Mouse (Mus musculus) ES-CJ7 (cell line): ENCODE data around the gene Fastkd5.
"Not testable (repeated sequence)": the region's sequence is repeated elsewhere in the genome, so short reads cannot be mapped to it uniquely, and the experiment has no call there.

Experiments
- DNase-seq: peaks from one replicate; pipeline ENCODE4 v3.0.0; 2011; ENCODE audit warnings: low read depth, low spot score

Fastkd5 gene

DNA sequence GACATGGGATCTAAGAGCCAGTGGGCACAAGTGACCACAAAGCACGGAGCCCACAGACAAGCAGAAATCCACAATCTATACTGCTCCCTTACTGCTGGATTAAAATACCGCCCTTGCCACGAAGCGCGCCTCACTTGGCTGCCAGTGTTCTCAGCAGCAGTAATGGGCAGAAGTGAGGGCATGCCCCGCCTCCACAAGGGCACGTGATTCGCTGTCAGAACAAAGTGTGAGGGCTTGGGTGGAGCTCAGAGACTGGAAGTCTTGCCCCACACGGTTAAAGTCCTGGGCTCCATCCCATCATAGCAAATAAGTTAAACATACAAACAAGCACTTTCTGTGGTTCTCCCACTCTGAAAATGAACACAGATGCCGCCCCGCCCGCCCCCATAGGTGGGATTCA lies 52.2 kb downstream of the Fastkd5 start:
- DNase-seq, result peak; percentile 43

DNA sequence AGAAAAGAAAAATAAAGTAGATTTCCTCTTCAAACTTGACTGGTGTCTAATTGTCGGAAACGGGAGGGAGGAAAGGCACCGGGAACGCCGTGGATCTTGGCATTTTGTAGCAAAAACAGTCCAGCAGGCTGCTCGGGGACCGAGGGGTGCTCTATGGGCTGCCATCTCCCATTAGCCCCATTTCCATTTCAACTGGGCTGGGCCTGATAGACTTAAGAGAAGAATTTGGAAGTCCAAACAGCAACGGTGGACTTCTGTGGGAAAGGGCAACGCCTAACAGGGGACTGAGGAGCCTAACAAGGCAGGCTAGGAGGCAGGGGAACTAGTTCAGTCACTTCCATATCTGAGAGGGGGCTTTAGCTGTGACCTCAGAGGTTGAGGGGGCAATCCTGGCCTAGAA lies 52.8 kb downstream of the Fastkd5 start:
- no peak for DNase-seq

DNA sequence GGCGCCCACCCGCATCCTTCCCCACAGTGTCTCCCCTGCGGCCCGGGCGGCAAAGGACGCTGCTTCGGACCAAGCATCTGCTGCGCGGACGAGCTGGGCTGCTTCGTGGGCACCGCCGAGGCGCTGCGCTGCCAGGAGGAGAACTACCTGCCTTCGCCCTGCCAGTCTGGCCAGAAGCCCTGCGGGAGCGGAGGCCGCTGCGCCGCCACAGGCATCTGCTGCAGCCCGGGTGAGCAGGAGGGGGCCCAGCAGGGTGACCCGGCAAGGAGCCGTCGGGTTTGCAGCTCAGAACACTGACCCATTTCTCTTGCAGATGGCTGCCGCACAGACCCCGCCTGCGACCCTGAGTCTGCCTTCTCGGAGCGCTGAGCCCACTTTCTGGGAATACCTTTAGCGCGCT lies 53.3 kb downstream of the Fastkd5 start:
- not testable (repeated sequence) for DNase-seq

DNA sequence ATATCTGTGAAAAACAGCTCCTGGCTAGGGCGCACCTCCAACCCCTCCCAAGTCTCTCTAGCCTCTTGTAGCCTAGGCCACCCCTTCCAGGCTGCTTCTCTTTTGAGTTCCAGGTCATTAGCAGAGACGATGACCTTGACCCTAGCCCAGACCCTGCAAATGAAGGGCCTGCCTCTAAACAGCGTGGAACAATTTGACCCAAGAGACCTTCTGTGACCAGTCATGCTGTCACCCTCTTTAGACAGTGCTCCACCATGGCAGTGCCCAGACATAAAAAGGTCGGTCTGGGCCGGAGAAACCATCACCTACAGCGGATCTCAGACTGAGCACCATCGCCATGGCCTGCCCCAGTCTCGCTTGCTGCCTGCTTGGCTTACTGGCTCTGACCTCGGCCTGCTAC lies 54.0 kb downstream of the Fastkd5 start, which contains the start of gene Oxt:
Gene Oxt (plus strand): TSS at position 301 of the 400 bp plus-strand sequence.
- no peak for DNase-seq

DNA sequence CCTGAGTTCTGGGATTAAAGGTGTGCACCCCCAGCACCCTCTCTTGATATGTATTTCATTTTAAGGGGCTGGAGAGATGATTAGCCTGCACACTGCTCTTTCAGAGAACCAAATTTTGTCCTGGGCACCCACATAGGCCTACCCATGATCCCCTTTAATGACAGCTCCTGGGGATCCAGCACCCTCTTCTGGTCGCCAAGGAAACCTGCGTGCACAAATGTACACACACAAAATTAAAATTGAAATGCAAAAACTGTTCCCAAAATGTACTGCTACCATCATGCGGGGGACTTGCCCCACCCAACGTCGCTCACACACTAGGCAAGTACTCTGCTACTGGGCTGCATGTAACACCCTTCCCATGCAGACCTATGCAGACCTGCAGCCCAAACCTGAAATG lies 54.9 kb downstream of the Fastkd5 start:
- DNase-seq, result no peak

DNA sequence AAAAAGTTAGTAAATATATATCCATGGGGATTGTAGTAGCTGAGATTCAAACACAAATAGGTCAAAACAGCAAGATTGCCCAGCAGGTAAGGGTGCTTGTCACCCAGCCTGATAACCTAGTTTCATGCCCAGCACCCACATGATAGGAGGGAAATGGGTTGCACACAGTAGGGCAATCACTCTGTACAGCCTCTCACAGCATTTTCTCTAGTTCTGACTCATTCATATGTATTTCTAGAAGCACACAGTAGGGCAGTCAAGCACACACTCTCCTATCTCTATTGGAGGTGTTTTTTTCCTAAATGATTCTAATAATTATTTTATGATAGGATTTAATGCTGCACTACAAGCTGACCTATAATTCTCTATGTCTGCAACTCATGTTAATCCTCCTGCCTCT lies 59.9 kb downstream of the Fastkd5 start:
- DNase-seq, result no peak

DNA sequence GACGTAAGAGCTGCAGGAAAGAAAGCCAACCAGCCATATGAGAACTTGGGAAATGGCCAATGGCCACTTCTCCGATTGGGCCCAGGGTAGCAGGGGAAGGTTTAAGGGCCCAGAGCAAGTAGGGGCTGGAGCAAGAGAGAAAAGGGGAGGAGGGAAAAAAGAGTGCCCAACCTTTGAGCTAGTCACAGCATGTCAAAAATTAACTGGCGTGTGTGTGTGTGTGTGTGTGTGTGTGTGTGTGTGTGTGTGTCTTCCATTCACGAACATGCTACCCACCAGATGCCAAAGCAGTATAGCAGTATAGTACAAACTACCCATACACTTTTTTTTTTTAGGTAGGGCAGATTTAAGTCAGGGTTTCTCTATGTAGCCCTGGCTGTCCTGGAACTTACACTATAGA lies 60.9 kb downstream of the Fastkd5 start:
- no peak for DNase-seq

DNA sequence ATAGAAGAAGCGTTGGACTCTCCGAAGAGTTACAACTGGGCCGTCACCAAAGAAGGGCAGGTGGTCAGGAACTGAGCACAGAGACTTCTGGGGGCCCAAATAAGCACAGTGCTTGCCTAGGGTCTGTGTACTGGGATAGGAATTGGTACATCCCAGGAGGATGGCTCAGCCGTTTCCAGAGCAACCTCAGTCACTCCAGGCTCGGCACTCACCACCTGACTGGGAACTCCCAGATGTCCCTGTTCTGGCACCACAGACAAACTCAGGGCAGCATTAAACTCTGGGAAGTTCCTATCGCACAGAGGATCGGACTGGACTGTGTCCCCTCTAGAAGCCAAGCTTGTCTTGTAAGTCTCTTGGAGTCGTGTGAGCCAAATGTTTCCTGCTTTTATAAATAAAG lies 64.8 kb downstream of the Fastkd5 start:
- no peak for DNase-seq

DNA sequence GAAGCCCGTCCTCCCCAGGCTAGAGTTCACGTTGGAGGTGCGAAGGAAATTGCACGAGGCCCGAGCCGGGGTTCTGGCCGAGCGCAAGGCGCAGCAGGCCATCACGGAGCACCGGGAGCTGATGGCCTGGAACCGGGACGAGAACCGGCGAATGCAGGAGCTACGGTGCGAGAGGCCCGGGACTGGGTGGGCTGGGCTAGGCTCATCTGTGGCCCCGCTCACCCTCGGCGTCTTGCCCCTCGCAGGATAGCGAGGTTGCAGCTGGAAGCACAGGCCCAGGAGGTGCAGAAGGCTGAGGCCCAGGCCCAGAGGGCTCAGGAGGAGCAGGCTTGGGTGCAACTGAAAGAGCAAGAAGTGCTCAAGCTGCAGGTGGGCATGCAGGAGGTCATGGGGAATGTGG lies 65.8 kb downstream of the Fastkd5 start:
- no peak for DNase-seq
